Mouse (Mus musculus): Measurements from ENCODE around the gene Gprin1.

GRCm38 (mm10) chr13:54783698-54784097 lies 34.0 kb upstream of the Gprin1 start, which contains the start of gene Eif4e1b:
- TF ChIP-seq CTCF (IDR thresholded peaks at IDR 0.05; ENCODE audit: low read depth, low read length) (no peak), POLR2A (IDR thresholded peaks at IDR 0.05; ENCODE audit: extremely low read depth, insufficient read depth, low read length) (no peak)
